In genomic region chr11:108071230-108071629, GRCm38 (mm10) we compare ENCODE assay signal across 22 mouse cellular contexts.
A peak's percentile ranks its signal among the peaks of the same experiment; 100 is the strongest.
DNase-seq lines count a peak whose midpoint lies in the region; TF ChIP-seq lines count a peak whose summit lies in the region.
"Had no signal": no experiment of that assay in that cellular context is flagged by ENCODE, and none has a peak within 500 bp of the region (broad histone marks: within the 10 kb centered on the region; RNA-seq: fewer than 3 reads in every experiment).

No protein-coding gene starts in this region.

- no peak overlapping the region for H3K27ac ChIP-seq in MEL (ENCODE audit: control insufficient read depth, low read depth, low read length)
- H3K27ac ChIP-seq: embryonic facial prominence, embryonic 13.5 days; embryonic facial prominence, embryonic 15.5 days; forebrain, embryonic 10.5 days; forebrain, embryonic 12.5 days had no signal

- no peak overlapping the region for H3K9ac ChIP-seq in MEL (ENCODE audit: control insufficient read depth, low read depth, low read length, poor library complexity, severe bottlenecking)
- H3K9ac ChIP-seq: embryonic facial prominence, embryonic 13.5 days; embryonic facial prominence, embryonic 15.5 days; forebrain, embryonic 12.5 days had no signal

- H3K4me3 ChIP-seq in MEL (ENCODE audit: control insufficient read depth in 1 of 2, insufficient read depth in 1 of 2, low read depth in 2 of 2, low read length in 2 of 2), result no peak overlapping the region
- H3K4me3 ChIP-seq: embryonic facial prominence, embryonic 13.5 days; embryonic facial prominence, embryonic 15.5 days; erythroblast, embryonic 14.5 days; forebrain, embryonic 10.5 days; forebrain, embryonic 12.5 days had no signal

- H3K4me1 ChIP-seq in MEL (ENCODE audit: control insufficient read depth in 1 of 2, insufficient read depth in 2 of 2, low read length in 2 of 2), result no peaks in the 10 kb centered on the region
- H3K4me1 ChIP-seq: embryonic facial prominence, embryonic 13.5 days; embryonic facial prominence, embryonic 15.5 days; forebrain, embryonic 10.5 days; forebrain, embryonic 12.5 days had no signal

- peak; percentile 80 for DNase-seq in heart, adult 11 months
- DNase-seq in heart, adult 18-20 months, result no peak
- DNase-seq in testis, postnatal 10 days (ENCODE audit: low spot score), result peak; percentile 36
- no peak for DNase-seq in testis, postnatal 14 days (ENCODE audit: low spot score)
- DNase-seq in MEL (ENCODE audit: low read depth, low spot score), result no peak
- DNase-seq in frontal cortex, postnatal 10 days (ENCODE audit: low spot score in 2 of 2), result no peak
- DNase-seq: adrenal gland, adult 2 months; adrenal gland, postnatal 10 days; adrenal gland, postnatal 25 days; B cell, adult 2 months; cerebellum, adult 11-12 months; cerebellum, adult 2 months; cerebellum, adult 9-10 months; cerebellum, postnatal 14 days; cerebellum, postnatal 36 days; embryo, embryonic 11 days had no signal

- TF ChIP-seq EP300 in MEL (IDR thresholded peaks at IDR 0.05; ENCODE audit: low read depth in 1 of 2, low read length in 2 of 2), result no peak

- H3K9me3 ChIP-seq in MEL (replicated peaks; ENCODE audit: insufficient read depth, low read length), result no peaks in the 10 kb centered on the region
- H3K9me3 ChIP-seq: embryonic facial prominence, embryonic 13.5 days; embryonic facial prominence, embryonic 15.5 days; forebrain, embryonic 10.5 days; forebrain, embryonic 12.5 days had no signal

- no peaks in the 10 kb centered on the region for H3K27me3 ChIP-seq in MEL (ENCODE audit: control insufficient read depth in 1 of 2, insufficient read depth in 2 of 2, low read length in 2 of 2)
- H3K27me3 ChIP-seq: embryonic facial prominence, embryonic 13.5 days; embryonic facial prominence, embryonic 15.5 days; forebrain, embryonic 12.5 days had no signal

- no peak for TF ChIP-seq CTCF in MEL (IDR thresholded peaks at IDR 0.05 in 2 of 3, conservative IDR thresholded peaks at IDR 0.05 in 1 of 3; ENCODE audit: control insufficient read depth in 1 of 3, insufficient read depth in 1 of 3, low read depth in 2 of 3, low read length in 3 of 3, poor library complexity in 1 of 3, severe bottlenecking in 1 of 3)

- TF ChIP-seq POLR2A in MEL (IDR thresholded peaks at IDR 0.05; ENCODE audit: control insufficient read depth in 1 of 2, insufficient read depth in 1 of 2, low read depth in 1 of 2, low read length in 2 of 2, poor library complexity in 1 of 2), result no peak

- H3K79me2 ChIP-seq in MEL (ENCODE audit: control insufficient read depth, insufficient read depth, low read length, poor library complexity), result no peaks in the 10 kb centered on the region

- no peak for TF ChIP-seq RAD21 in MEL (IDR thresholded peaks at IDR 0.05; ENCODE audit: low read depth, low read length)

- H3K36me3 ChIP-seq in MEL (ENCODE audit: control insufficient read depth in 1 of 2, insufficient read depth in 2 of 2, low read length in 2 of 2), result no peaks in the 10 kb centered on the region
- H3K36me3 ChIP-seq: embryonic facial prominence, embryonic 13.5 days; embryonic facial prominence, embryonic 15.5 days; forebrain, embryonic 10.5 days; forebrain, embryonic 12.5 days; G1E had no signal

TF ChIP-seq in MEL, 35 proteins besides CTCF, POLR2A, EP300 and RAD21:
- TF ChIP-seq ZC3H11A (IDR thresholded peaks at IDR 0.05; ENCODE audit: low read depth, low read length) (no peak), SIN3A (IDR thresholded peaks at IDR 0.05; ENCODE audit: low read length) (no peak), MYB (IDR thresholded peaks at IDR 0.05; ENCODE audit: low read depth, low read length) (no peak), MAFK (IDR thresholded peaks at IDR 0.05; ENCODE audit: borderline replicate concordance, low read depth, low read length) (peak; percentile 41; the same call in 1 of the 2 replicates), TAL1 (IDR thresholded peaks at IDR 0.05; ENCODE audit: low read length) (no peak)
TF ChIP-seq in MEL: peak in this region for 1.

Comparison
In these comparisons a context has a peak if more than half of its experiments do, and no peak if none do; other contexts are left out.
1. DNase-seq: peak in heart, adult 11 months (single experiment) and testis, postnatal 10 days (single experiment); none in heart, adult 18-20 months (0 of 2), testis, postnatal 14 days (single experiment), MEL (single experiment) and frontal cortex, postnatal 10 days (0 of 2).